Mouse (Mus musculus): ENCODE data around the gene Acot2. TPM values are rescaled to one million over a fixed set of nuclear protein-coding genes. Genes with fewer than 3 reads are reported as not detected.

Acot2 gene
- polyA plus RNA-seq, 1 experiment from 2014 or later, result 15.2 TPM

- H3K27me3 ChIP-seq (replicated peaks), result peaks cover 20% of the 10 kb centered on the region
- WGBS (ENCODE audit: insufficient replicate concordance), result 64% methylated on average over 5 of the region's 5 CpGs
- H3K9ac ChIP-seq, result no peak overlapping the region
- H3K4me3 ChIP-seq, result no peak overlapping the region
- H3K27ac ChIP-seq, result peak overlapping the region; percentile 73; the same call in 1 of the 2 replicates
- H3K4me2 ChIP-seq, result no peak overlapping the region
- H3K36me3 ChIP-seq, result no peaks in the 10 kb centered on the region; the same call in 1 of the 2 replicates
- no peaks in the 10 kb centered on the region for H3K4me1 ChIP-seq
- ATAC-seq, result 0 out of 2 replicates have a peak, but pooled peaks have one; percentile 37
- no peaks in the 10 kb centered on the region for H3K9me3 ChIP-seq (replicated peaks)
These were observed 54.6 kb downstream of the Acot2 start for GRCm38 (mm10) chr12:84042248-84042647.

Other genes starting within 250 kb of the Acot2 start
- 0.61 and 0.70 TPM in 2 replicates for gene Papln, start 224.2 kb upstream of the Acot2 start, polyA plus RNA-seq (2016; fragmentation: Nextera tagmentation; extraction: Ambion mirVana)
- 17.7 and 18.4 TPM in 2 replicates for gene Numb, start 65.9 kb upstream of the Acot2 start, polyA plus RNA-seq (2016; fragmentation: Nextera tagmentation; extraction: Ambion mirVana)
- 22.3 and 22.8 TPM in 2 replicates for gene Riox1, start 37.3 kb upstream of the Acot2 start, polyA plus RNA-seq (2016; fragmentation: Nextera tagmentation; extraction: Ambion mirVana)
- not detected in 2 replicates for gene Heatr4, start 3.0 kb upstream of the Acot2 start, polyA plus RNA-seq (2016; fragmentation: Nextera tagmentation; extraction: Ambion mirVana)
- gene Acot1, start 21.6 kb downstream of the Acot2 start, polyA plus RNA-seq (2016; fragmentation: Nextera tagmentation; extraction: Ambion mirVana), result 26.6 and 31.3 TPM in 2 replicates
- 6.4 and 6.6 TPM in 2 replicates for gene Acot4, start 50.5 kb downstream of the Acot2 start, polyA plus RNA-seq (2016; fragmentation: Nextera tagmentation; extraction: Ambion mirVana)
- not detected in 2 replicates for gene Gm49366, start 51.1 kb downstream of the Acot2 start, polyA plus RNA-seq (2016; fragmentation: Nextera tagmentation; extraction: Ambion mirVana)
- gene Acot3, start 64.3 kb downstream of the Acot2 start, polyA plus RNA-seq (2016; fragmentation: Nextera tagmentation; extraction: Ambion mirVana), result 2.9 and 3.6 TPM in 2 replicates
- not detected in 2 replicates for gene Acot5, start 81.5 kb downstream of the Acot2 start, polyA plus RNA-seq (2016; fragmentation: Nextera tagmentation; extraction: Ambion mirVana)
- gene Acot6, start 112.8 kb downstream of the Acot2 start, polyA plus RNA-seq (2016; fragmentation: Nextera tagmentation; extraction: Ambion mirVana), result 0.48 and 0.54 TPM in 2 replicates
- 0.73 and 1.1 TPM in 2 replicates for gene Dnal1, start 126.5 kb downstream of the Acot2 start, polyA plus RNA-seq (2016; fragmentation: Nextera tagmentation; extraction: Ambion mirVana)
- gene Pnma1, start 160.6 kb downstream of the Acot2 start, polyA plus RNA-seq (2016; fragmentation: Nextera tagmentation; extraction: Ambion mirVana), result 0.08 and 0.20 TPM in 2 replicates
- gene Elmsan1, start 231.0 kb downstream of the Acot2 start, polyA plus RNA-seq (2016; fragmentation: Nextera tagmentation; extraction: Ambion mirVana), result 6.9 and 8.0 TPM in 2 replicates

Data from liver, embryonic 12.5 days (tissue).